Mouse (Mus musculus): ENCODE measurements around the gene Lpar1. TPM values are rescaled to one million over a fixed set of nuclear protein-coding genes. Genes with fewer than 3 reads are reported as not detected.

Gene Lpar1
- 10 to 100 TPM; 28.3 to 35.9 TPM for total RNA-seq (2021)
- long read RNA-seq, experiment 1, transcript Lpar1-201 (4 exons, 3,512 nt): major isoform, 7 of 16 reads
- long read RNA-seq, experiment 1, partial matches to known transcripts: 6 of 16 reads
- long read RNA-seq, experiment 1, other reads (novel, unspliced or antisense): 3 of 16 reads
- long read RNA-seq, experiment 2, transcript Lpar1-201 (4 exons, 3,512 nt): major isoform, 23 of 43 reads
- long read RNA-seq, experiment 2, partial matches to known transcripts: 6 of 43 reads
- long read RNA-seq, experiment 2, other reads (novel, unspliced or antisense): 11 of 43 reads

GRCm38 (mm10) chr4:58553631-58554358 lies at the start of gene Lpar1:
TSS of gene Lpar1 (minus strand) at chr4:58553898.
- DNase-seq (ENCODE audit: low spot score in 2 of 2): no peak

DNA sequence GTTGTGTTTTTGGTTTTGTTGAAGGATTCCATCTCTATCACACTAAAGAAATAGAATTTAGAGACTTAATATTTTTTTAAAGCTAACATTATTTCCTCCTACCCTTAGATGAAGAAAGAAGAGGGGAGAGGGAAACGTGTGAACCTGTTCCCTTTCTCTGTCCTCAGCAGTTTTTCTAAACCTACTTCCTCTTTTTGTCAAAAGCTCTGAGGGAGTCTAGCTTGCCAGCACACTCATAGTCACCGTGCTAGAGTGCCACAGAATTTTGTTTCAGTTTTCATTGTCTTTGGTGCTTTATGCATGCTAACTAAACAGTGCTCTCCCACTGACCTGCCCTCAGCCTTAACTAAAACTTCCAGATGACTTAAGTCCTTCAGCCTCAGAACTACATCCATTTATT lies 32.2 kb upstream of the Lpar1 start:
- DNase-seq (ENCODE audit: low spot score in 2 of 2): no peak

- DNase-seq (ENCODE audit: low spot score in 2 of 2): no peak
Measured at GRCm38 (mm10) chr4:58581191-58581590, 27.5 kb upstream of the Lpar1 start.

GRCm38 (mm10) chr4:58580516-58580915 lies 26.8 kb upstream of the Lpar1 start:
- DNase-seq (ENCODE audit: low spot score in 2 of 2): no peak

DNA sequence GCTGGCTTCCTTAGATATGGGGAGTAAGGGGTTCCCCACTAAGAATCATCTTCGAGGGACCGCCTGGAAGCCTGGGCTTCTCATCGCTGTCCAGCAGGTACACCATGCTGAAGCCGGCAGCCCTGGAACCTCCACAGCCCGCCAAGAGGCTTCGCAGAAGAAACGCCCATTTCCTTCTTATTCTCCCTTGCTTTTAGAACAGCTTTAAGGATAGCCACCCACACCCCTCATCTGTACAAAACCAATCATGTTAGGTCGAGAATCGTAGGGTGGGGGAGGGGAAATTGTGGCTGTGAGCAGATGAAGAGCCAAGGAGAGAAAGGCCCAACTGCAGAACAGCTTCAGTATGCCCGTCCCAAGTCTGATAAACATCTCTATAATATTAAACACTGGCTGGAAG lies 26.4 kb upstream of the Lpar1 start:
- DNase-seq (ENCODE audit: low spot score in 2 of 2): no peak

GRCm38 (mm10) chr4:58578488-58578887 lies 24.8 kb upstream of the Lpar1 start:
- DNase-seq (ENCODE audit: low spot score in 2 of 2): no peak

DNA sequence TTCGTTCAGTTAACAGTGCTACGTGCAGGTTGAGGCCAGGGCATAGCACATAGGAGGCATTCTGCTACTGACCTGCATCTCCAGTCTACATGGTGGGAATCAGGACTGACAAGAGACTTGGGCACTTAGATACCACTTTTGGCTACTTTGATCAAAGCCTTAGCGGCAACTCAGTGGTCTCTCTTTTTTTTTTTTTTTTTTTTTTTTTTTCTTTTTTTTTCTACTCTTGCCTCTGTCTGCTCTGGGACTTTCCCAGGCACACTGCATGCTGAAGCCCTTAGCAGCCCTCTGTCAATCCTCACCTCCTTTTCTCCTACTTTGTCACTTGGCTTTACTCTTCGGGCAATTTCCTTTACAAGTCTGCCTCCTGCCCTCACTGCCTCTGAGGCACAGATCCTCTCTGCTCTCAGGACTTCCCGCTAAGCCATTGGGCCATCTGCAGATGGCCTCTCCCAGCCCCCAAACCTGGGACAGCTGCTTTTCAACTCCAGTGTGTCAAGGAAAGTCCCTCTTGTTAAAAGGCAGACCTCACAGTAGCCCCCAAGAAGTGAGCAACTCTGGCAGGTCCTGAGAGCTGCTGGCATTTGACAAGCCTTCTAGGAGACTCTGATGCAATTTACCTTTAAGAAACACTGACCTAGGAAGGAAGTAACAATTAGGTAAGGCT lies 23.8 kb upstream of the Lpar1 start:
- DNase-seq (ENCODE audit: low spot score in 2 of 2): no peak

DNA sequence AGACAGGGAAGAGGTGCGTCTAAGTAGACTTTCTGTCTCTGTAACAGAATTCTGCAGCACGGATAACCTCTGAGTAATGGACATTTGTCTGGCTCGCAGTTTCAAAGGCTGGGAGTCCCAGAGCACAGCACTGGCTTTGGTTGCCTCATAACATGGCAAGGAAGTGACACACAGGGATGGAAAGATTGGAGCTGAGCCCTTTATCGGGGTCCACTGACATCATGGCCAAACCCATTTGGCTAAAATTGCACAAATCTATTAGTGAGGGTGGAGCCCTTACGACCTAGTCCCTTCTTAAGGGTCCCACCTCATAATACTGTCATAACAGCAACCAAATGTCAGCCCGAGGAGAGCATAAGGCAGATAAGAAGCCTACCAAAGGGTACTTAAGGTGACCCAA lies 22.1 kb upstream of the Lpar1 start:
- no peak for DNase-seq (ENCODE audit: low spot score in 2 of 2)

DNA sequence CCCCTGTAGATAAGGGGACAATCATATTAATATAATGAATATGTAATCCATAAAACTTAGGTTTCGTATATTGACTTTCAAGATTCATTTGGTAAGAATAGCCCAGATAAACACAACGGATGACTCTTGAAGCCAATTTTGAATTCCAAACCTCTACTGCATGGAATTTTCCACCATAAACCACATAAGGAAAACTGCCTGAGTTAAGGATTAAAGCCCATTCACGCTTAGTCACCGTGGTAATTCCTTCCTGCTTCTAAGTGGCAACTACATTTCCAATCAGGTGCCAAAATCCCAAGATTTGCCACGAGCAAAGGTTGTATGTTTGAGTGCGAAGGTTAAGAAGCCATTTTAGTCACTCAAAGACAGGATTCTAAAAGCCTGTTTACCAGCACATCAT lies 20.3 kb upstream of the Lpar1 start:
- no peak for DNase-seq (ENCODE audit: low spot score in 2 of 2)

DNA sequence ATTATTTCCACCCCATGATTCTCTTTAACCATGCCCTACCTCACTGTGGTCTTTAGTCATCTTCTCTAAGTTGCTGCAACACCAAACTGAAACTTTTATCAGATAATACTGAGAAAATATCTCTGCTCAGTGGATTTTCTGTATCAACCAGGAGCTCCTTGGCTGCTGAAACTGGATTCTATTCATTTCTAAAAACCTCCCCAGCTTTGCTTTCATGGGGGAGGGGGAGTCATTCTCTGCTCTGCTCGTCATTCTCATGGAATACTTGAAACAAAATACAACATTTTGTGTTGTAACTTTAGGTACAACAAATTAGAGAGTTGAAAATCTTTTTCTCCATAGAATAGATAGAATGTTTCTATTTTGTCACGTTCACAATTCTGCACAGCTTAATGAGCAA lies 18.7 kb upstream of the Lpar1 start:
- no peak for DNase-seq (ENCODE audit: low spot score in 2 of 2)

DNA sequence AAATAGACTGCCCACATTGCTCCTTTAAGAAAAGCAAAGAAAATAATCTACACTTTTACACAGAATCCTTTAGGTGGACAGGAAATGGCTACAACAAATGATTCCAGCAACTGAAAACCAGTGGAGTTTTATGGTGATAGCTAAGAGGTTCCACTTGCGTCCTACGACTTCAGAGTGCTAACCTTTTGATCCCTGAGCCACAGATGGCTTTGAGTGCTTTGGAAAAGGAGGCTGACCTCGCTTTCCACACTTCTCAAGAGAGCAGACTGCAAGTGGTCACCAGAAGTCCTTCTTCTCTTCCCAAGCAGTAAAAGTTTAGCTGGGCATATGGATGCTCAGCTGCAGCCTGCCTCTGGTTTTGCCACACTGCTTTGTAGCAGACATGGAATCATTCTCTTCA lies 18.0 kb upstream of the Lpar1 start:
- DNase-seq (ENCODE audit: low spot score in 2 of 2): no peak

GRCm38 (mm10) chr4:58571232-58571631 lies 17.5 kb upstream of the Lpar1 start:
- no peak for DNase-seq (ENCODE audit: low spot score in 2 of 2)

DNA sequence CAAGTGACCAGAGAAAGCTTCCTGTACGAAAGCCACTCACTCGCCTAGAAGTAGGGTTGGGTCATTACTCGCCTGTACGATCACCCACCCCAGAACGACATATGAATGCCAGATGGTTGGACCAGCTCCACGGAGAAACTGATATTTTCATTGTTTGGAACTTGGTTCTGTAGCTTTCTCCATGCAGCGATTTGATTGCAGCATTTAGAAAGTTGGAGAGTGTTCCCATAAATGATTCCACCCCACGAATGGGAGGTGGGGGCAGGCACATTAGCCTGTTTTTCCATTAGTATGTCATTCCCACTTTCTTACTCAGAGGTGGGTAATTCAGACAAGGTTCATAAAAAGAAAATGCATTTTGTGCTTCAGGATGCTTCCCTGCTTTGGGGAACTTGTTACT lies 14.8 kb upstream of the Lpar1 start:
- no peak for DNase-seq (ENCODE audit: low spot score in 2 of 2)

GRCm38 (mm10) chr4:58562776-58563175 lies 9.1 kb upstream of the Lpar1 start:
- DNase-seq (ENCODE audit: low spot score in 2 of 2): no peak

DNA sequence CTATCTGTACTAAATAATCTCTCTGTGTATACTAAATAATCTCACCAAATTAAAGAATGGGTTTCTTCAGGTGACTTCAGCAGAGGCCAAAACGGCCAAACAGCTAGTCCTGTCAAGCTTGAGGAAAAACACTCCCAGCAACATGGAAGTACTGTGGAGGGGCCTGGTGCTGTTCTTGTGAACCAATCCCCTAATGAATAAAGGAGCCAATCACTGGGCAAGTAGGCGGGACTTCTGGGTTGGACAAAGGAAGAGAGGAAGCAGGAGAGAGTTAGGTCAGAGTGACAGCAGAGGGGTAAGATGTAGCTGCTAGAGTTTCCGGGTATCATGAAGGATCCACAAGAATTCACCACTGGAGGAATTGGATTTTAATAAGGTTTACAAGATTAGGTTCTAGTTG lies 3.3 kb upstream of the Lpar1 start:
- no peak for DNase-seq (ENCODE audit: low spot score in 2 of 2)

DNA sequence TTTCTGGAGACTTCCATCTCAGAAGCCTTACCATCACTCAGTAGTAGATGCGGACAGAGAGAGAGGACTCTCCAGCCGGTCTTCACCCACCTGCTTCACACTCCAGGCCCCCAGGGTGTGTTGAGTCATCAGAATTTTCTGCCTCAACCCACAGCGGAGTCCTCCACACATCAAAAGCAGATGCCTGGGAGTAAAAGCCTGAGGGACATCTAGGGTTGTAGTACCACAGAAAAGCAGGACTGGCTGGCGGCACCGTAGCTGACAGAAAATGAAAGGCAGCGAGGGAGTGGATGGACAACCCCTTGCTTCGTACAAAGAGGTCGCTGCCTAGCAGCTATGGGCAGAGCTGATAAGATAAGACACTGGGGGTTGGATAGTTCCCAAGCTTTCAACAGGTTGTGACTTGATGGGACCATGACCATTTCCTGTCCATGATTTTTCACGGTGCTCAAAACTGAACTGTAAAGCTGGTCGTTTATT lies 701 bp upstream of the Lpar1 start:
- no peak for DNase-seq (ENCODE audit: low spot score in 2 of 2)

DNA sequence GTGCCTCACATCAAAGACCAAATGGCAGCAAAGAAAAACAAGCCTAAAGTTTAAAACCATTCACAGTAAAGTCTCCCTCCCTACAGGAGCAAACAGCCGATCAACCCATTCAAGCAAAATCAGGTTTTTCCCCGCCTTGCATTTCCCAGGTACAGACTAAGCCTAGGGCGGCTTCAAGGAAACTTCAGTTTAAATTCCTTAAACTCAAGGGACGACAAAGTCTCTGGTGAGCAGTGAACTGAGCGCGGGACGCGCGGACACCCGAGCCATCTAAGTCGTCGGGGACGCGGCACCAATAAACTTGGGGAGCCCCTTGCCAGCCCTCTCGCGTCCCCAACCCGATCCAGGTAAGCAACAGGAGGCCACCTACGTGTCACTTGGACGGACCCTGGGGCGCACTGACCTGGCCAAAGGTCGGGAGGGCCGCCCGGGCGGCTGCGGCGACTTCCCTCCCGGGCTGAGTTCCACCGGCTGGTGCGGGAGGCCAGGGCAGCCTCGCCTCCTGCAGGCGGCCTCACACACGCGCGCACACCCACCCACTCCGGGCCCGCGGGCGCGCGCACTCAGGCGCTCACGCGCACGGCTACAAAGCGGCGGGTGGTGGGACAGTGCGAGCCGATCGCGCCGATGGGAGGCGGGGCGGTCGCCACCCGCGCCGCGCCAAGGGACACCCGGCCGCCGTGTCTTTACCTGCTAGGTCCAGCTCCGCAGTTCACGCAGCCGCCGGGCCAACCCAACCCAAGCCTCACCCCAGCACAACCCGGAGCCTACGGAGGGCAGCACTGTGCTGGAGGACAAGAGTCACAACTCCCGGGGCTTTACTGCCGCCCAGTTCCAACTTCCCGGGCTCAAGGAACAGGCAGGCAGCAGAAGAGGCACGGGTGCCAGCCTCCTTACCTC lies 717 bp downstream of the Lpar1 start:
- DNase-seq (ENCODE audit: low spot score in 2 of 2): peak; percentile 49 to 64

- no peak for DNase-seq (ENCODE audit: low spot score in 2 of 2)
Measured at GRCm38 (mm10) chr4:58552229-58552628, 1.5 kb downstream of the Lpar1 start.

DNA sequence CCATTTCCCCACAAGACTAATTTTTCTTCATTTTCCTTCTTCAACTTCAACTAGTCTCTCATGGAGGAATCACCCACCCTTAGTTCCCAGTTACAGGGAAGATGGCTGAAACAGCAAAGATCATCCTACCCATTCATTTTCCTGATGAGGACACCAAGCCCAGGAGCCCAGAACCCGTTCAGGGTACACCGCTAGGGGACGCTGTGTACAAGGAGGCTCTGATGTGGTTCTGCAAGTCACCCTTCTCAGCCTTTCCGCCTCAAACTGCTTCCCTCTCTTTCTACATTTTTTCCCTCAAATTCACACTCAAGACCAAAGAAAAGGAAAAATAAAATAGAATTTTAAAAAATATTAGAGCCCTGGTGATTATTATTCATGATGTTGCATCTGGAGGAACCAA lies 1.9 kb downstream of the Lpar1 start:
- DNase-seq (ENCODE audit: low spot score in 2 of 2): peak; percentile 46 to 65

GRCm38 (mm10) chr4:58547725-58548124 lies 6.0 kb downstream of the Lpar1 start:
- DNase-seq (ENCODE audit: low spot score in 2 of 2): no peak

DNA sequence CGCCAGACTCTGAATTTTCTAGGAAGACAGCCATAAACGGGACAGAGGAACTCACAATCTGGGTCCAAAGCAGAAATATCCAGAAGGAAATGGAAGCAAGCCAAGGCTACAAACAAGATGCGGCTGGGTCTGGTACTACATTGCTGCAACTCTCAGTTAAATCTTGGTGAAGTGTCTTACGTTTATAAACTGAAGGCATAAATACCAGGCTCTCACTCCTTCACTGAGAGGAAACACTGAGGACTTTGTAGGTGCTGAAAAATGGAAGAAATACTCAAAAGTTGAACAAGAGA lies 6.5 kb downstream of the Lpar1 start:
- no peak for DNase-seq (ENCODE audit: low spot score in 2 of 2)

Data from adrenal gland, postnatal 4 days (tissue).